Mouse (Mus musculus): ENCODE measurements at regions not wholly inside any gene's neighbourhood (a gene's known extent, or its start where the extent isn't known, plus 50 kb on each side); places are given as distances from the start of the nearest gene placed in this dataset.

GRCm38 (mm10) chr1:29405807-29406206 is 625.8 kb upstream of the Gm597 start:
- CTCF ChIA-PET, result no interaction called here
- POLR2A ChIA-PET, result no interaction called here

GRCm38 (mm10) chr1:29404139-29404538 is 624.1 kb upstream of the Gm597 start:
- ChIA-PET POLR2A (no interaction called here), CTCF (no interaction called here)

DNA sequence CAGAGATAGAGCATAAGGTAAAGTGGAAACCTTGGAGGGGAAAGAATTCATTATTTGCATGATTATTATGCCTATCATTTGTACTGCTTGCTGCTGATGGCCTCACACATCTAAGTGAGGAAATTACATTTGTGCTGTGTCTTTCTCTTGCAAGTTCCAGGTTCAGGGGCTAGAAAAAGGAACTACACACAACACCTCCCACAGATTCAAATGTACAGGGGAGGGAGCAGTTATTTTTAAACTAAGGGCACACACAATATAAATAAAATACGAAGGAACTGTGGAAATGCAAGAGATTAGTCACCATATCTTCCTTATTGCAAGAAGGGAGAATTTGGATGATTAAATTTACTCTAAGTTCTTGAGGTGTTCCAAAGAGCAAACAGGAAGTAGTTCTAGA is 583.7 kb upstream of the Gm597 start:
- ChIA-PET POLR2A (no interaction called here), CTCF (no interaction called here)

DNA sequence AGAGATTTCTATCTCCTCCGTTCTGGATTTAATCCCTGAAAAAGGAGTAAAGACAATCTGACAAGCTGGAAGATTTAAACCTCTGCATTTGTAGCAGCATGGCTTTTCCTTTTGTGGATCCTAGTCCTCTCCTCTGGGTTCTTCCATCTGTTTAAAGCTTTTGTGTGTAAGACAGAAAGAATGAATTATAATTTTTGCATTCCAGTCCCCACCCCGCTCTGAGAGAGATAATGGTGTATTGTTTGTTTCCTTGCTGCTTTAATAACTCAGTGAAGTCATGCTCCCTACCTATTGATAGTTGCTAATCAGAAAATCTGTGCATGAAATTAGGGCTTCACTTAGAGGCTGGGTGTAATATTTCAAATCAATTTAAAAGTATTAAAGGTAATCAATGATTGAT is 561.5 kb upstream of the Gm597 start:
- POLR2A ChIA-PET, result no interaction called here
- CTCF ChIA-PET, result interaction anchor here in 1 of 4 experiments (0.6 kb wide), 1 partner anchor 1359 kb away, joined by 3 read pairs; no protein-coding TSS in a partner anchor

GRCm38 (mm10) chr1:29340945-29341344 is 560.9 kb upstream of the Gm597 start:
- POLR2A ChIA-PET, result no interaction called here
- CTCF ChIA-PET, result interaction anchor here in 1 of 4 experiments (0.6 kb wide), 1 partner anchor 1360 kb away, joined by 3 read pairs; no protein-coding TSS in a partner anchor

DNA sequence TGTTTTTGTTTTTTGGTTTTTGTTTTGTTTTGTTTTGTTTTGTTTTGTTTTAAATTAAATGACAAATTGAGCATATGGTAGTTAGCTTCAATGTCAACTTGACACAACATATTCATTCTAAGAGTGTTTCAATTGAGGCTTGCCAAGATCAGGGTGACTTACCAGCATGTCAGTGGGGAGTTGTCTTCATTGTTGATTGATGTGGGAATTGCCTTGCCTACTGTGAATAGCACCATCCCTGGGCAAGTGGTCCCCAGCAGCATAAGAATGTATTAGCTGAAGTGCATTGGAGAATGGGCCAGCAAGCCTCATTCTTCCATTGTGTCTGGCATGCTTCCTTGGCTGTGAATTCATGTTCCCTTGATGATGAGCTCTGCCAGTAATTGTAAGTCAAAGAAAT is 548.9 kb upstream of the Gm597 start:
- CTCF ChIA-PET, result no interaction called here
- POLR2A ChIA-PET, result no interaction called here
